ENCODE assay signal across 9 mouse cellular contexts in genomic region chr2:127363696-127364095, GRCm38 (mm10). TPM values are rescaled to one million over a fixed set of nuclear protein-coding genes. Genes with fewer than 3 reads are reported as not detected.
DNase-seq lines count a peak whose midpoint lies in the region; ATAC-seq and TF ChIP-seq lines count a peak whose summit lies in the region.
"Had no signal": no experiment of that assay in that cellular context is flagged by ENCODE, and none has a peak within 500 bp of the region (broad histone marks: within the 10 kb centered on the region; RNA-seq: fewer than 3 reads in every experiment).

No protein-coding gene starts in this region.

- H3K9ac ChIP-seq in ES-E14 (ENCODE audit: insufficient read depth, low read depth, low read length, poor library complexity, severe bottlenecking): no peak overlapping the region
- 0 out of 2 replicates have a peak overlapping the region, but pooled peaks have one; percentile 5 for H3K9ac ChIP-seq in hindbrain, embryonic 16.5 days (ENCODE audit: low read depth, low read length)
- peak overlapping the region; percentile 75 for H3K9ac ChIP-seq in liver, embryonic 12.5 days

- intact Hi-C loops in left cerebral cortex, adult 2 months (cut with DNase I): loop anchor here (2.0 kb wide), 1 partner anchor 195 kb away; no protein-coding TSS in a partner anchor

- in situ Hi-C loops in ES-E14 (cut with MboI; ENCODE audit: low sequenced_read_pairs in 2 of 2, unreplicated experiment in 2 of 2): no loop called here

- peak overlapping the region; percentile 75 for H3K4me2 ChIP-seq in hindbrain, embryonic 16.5 days (ENCODE audit: low read length)
- H3K4me2 ChIP-seq in liver, embryonic 12.5 days: peak overlapping the region; percentile 95

- H3K27me3 ChIP-seq in hindbrain, embryonic 16.5 days (replicated peaks; ENCODE audit: control insufficient read depth, insufficient read depth, low read length): peaks cover 50% of the 10 kb centered on the region
- H3K27me3 ChIP-seq in liver, embryonic 12.5 days (replicated peaks): peaks cover 90% of the 10 kb centered on the region

- peak; percentile 45; the same call in 1 of the 2 replicates for ATAC-seq in hindbrain, embryonic 16.5 days
- no peak for ATAC-seq in liver, embryonic 12.5 days

- peak overlapping the region; percentile 63 to 74; a peak in 3 of 4 replicates for H3K4me3 ChIP-seq in ES-E14 (ENCODE audit: insufficient read depth in 1 of 2, low read depth in 1 of 2, low read length in 2 of 2, poor library complexity in 1 of 2, severe bottlenecking in 1 of 2)
- H3K4me3 ChIP-seq in hindbrain, embryonic 16.5 days (ENCODE audit: low read length): peak overlapping the region; percentile 47
- peak overlapping the region; percentile 70 for H3K4me3 ChIP-seq in liver, embryonic 12.5 days
- H3K4me3 ChIP-seq in left cerebral cortex, adult 2 months: no peak overlapping the region

- H3K36me3 ChIP-seq in ES-E14 (ENCODE audit: control insufficient read depth, insufficient read depth, low read length, poor library complexity, severe bottlenecking): no peaks in the 10 kb centered on the region
- no peaks in the 10 kb centered on the region for H3K36me3 ChIP-seq in hindbrain, embryonic 16.5 days (ENCODE audit: control insufficient read depth, insufficient read depth, low read length)
- peaks cover 38% of the 10 kb centered on the region for H3K36me3 ChIP-seq in liver, embryonic 12.5 days

- WGBS in hindbrain, embryonic 16.5 days: 5% methylated on average over 20 of the region's 20 CpGs
- WGBS in liver, embryonic 12.5 days (ENCODE audit: insufficient replicate concordance): 6% methylated on average over 20 of the region's 20 CpGs

- peak; percentile 8 to 14 for DNase-seq in B cell, adult 2 months
- no peak for DNase-seq in ES-E14 (ENCODE audit: low read depth, low spot score)
- no peak for DNase-seq in right cerebral cortex, postnatal 25 days
- no peak for DNase-seq in MN1 (ENCODE audit: low spot score)
- no peak for DNase-seq in left cerebral cortex, adult 2 months (ENCODE audit: extremely low spot score in 1 of 2, low spot score in 2 of 2)
- DNase-seq in embryo, embryonic 9.5 days (ENCODE audit: extremely low spot score): no peak

- TF ChIP-seq CTCF in left cerebral cortex, adult 2 months (IDR thresholded peaks at IDR 0.05): no peak

- peaks cover 0 to 4% of the 10 kb centered on the region in 2 experiments; a peak in 1 of 4 replicates for H3K4me1 ChIP-seq in ES-E14 (ENCODE audit: control insufficient read depth in 2 of 2, insufficient read depth in 2 of 2, low read length in 2 of 2, poor library complexity in 1 of 2)
- peaks cover 16% of the 10 kb centered on the region for H3K4me1 ChIP-seq in hindbrain, embryonic 16.5 days (ENCODE audit: control insufficient read depth, insufficient read depth, low read depth, low read length)
- peaks cover 58% of the 10 kb centered on the region for H3K4me1 ChIP-seq in liver, embryonic 12.5 days

- H3K27ac ChIP-seq in ES-E14 (ENCODE audit: insufficient read depth, low read depth, low read length, poor library complexity, severe bottlenecking): no peak overlapping the region
- no peak overlapping the region for H3K27ac ChIP-seq in hindbrain, embryonic 16.5 days (ENCODE audit: low read depth, low read length)
- H3K27ac ChIP-seq in liver, embryonic 12.5 days: peak overlapping the region; percentile 77
- H3K27ac ChIP-seq in left cerebral cortex, adult 2 months: no peak overlapping the region

- H3K9me3 ChIP-seq in ES-E14 (ENCODE audit: control insufficient read depth, insufficient read depth, low read depth, low read length): no peaks in the 10 kb centered on the region
- H3K9me3 ChIP-seq in hindbrain, embryonic 16.5 days (ENCODE audit: control insufficient read depth, low read length): no peaks in the 10 kb centered on the region
- no peaks in the 10 kb centered on the region for H3K9me3 ChIP-seq in liver, embryonic 12.5 days (replicated peaks)

TF ChIP-seq in ES-E14, 5 proteins besides CTCF, POLR2A, EP300 and RAD21:
- TF ChIP-seq CHD2 (IDR thresholded peaks at IDR 0.05; ENCODE audit: low read depth, low read length) (no peak), HCFC1 (IDR thresholded peaks at IDR 0.05; ENCODE audit: borderline replicate concordance, insufficient read depth, low read length) (no peak), MAFK (IDR thresholded peaks at IDR 0.05; ENCODE audit: insufficient read depth, low read depth, low read length) (no peak), ZNF384 (IDR thresholded peaks at IDR 0.05; ENCODE audit: low read depth, low read length) (no peak), ZC3H11A (IDR thresholded peaks at IDR 0.05; ENCODE audit: borderline replicate concordance, low read depth, low read length) (no peak)
TF ChIP-seq in ES-E14: peak in this region for 0.

RNA-seq across cellular contexts. Expression of gene Adra2b, which starts 0.7 kb away (rescaled TPM):
- 0.90 and 1.5 TPM in 2 replicates for total RNA-seq in ES-E14 (2012; rRNA removed)
- polyA plus RNA-seq in hindbrain, embryonic 16.5 days (2015; fragmentation: Nextera tagmentation; extraction: Ambion mirVana): 0.72 and 0.90 TPM in 2 replicates
- 38.3 and 42.5 TPM in 2 replicates for polyA plus RNA-seq in liver, embryonic 12.5 days (2016; fragmentation: Nextera tagmentation; extraction: Ambion mirVana)
- under 1 TPM; 0.32 to 0.54 TPM for total RNA-seq in left cerebral cortex, adult 2 months (2021)

RNA-seq across cellular contexts. Expression of gene Astl, which starts 25.3 kb away (rescaled TPM):
- not detected in 2 replicates for total RNA-seq in ES-E14 (2012; rRNA removed)
- not detected in 2 replicates for polyA plus RNA-seq in hindbrain, embryonic 16.5 days (2015; fragmentation: Nextera tagmentation; extraction: Ambion mirVana)
- polyA plus RNA-seq in liver, embryonic 12.5 days (2016; fragmentation: Nextera tagmentation; extraction: Ambion mirVana): not detected in 2 replicates
- not detected for total RNA-seq in left cerebral cortex, adult 2 months (2021)
- total RNA-seq: left cerebral cortex, postnatal 10 days had no signal

RNA-seq across cellular contexts. Expression of gene Dusp2, which starts 27.7 kb away (rescaled TPM):
- 1.1 and 1.8 TPM in 2 replicates for total RNA-seq in ES-E14 (2012; rRNA removed)
- polyA plus RNA-seq in hindbrain, embryonic 16.5 days (2015; fragmentation: Nextera tagmentation; extraction: Ambion mirVana): 14.9 and 17.1 TPM in 2 replicates
- 7.3 and 8.0 TPM in 2 replicates for polyA plus RNA-seq in liver, embryonic 12.5 days (2016; fragmentation: Nextera tagmentation; extraction: Ambion mirVana)
- total RNA-seq in left cerebral cortex, adult 2 months (2021): 1 to 10 TPM; 2.4 to 3.5 TPM

Comparison
In these comparisons a context has a peak if more than half of its experiments do, and no peak if none do; other contexts are left out.
1. DNase-seq: peak in B cell, adult 2 months (2 of 2); none in ES-E14 (single experiment), right cerebral cortex, postnatal 25 days (single experiment), MN1 (single experiment), left cerebral cortex, adult 2 months (0 of 2) and embryo, embryonic 9.5 days (single experiment).